Mouse (Mus musculus): ENCODE data around the gene Tns3. TPM values are rescaled to one million over a fixed set of nuclear protein-coding genes. Genes with fewer than 3 reads are reported as not detected.
A peak's percentile ranks its signal among the peaks of the same experiment; 100 is the strongest.

Gene Tns3
- polyA plus RNA-seq, 1 experiment from 2014 or later: 3.6 TPM

- 65% methylated on average over 6 of the region's 6 CpGs for WGBS (ENCODE audit: insufficient replicate concordance)
- no peak for ATAC-seq
- H3K4me3 ChIP-seq (ENCODE audit: low read depth, low read length): no peak overlapping the region
Observed at GRCm38 (mm10) chr11:8455650-8456049, 208.7 kb downstream of the Tns3 start.

DNA sequence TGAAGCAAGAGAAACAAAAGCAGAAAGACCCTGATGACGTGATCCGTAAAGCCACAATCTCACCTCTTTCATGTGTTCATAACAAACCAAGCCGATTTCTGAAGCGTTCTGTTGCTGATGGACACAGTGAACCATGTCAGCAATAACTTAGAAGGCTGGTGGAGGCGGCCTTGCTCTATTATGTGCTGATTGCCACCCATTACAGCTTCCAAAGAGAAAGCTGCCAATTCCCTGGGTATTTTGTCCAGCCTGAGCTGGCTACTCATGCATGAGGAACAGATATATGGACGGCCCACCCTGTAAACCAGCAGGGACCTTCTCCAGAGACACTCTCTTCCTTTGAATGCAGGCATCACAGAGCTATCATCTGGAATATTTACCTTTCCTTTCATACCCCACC is 211.1 kb downstream of the Tns3 start:
- Histone ChIP-seq H3K4me3 (ENCODE audit: low read depth, low read length) (no peak overlapping the region), H3K27ac (ENCODE audit: low read depth) (no peak overlapping the region), H3K4me2 (ENCODE audit: low read depth, low read length) (no peak overlapping the region), H3K27me3 (ENCODE audit: insufficient read depth, low read length) (no peaks in the 10 kb centered on the region), H3K9ac (replicated peaks) (no peak overlapping the region), H3K9me3 (ENCODE audit: low read length) (no peaks in the 10 kb centered on the region), H3K36me3 (replicated peaks; ENCODE audit: insufficient read depth, low read length) (peaks cover 33% of the 10 kb centered on the region), H3K4me1 (ENCODE audit: insufficient read depth) (no peaks in the 10 kb centered on the region; the same call in none of the 2 replicates)
- WGBS (ENCODE audit: insufficient replicate concordance): 80% methylated on average over 6 of the region's 6 CpGs
- no peak for ATAC-seq
- DNase-seq: no peak
- TF ChIP-seq CTCF (IDR thresholded peaks at IDR 0.05; ENCODE audit: low read depth) (no peak), EP300 (IDR thresholded peaks at IDR 0.05; ENCODE audit: low read depth) (no peak)

More at GRCm38 (mm10) chr11:8455650-8456049, 208.7 kb downstream of the Tns3 start:
- Histone ChIP-seq H3K9ac (replicated peaks) (no peak overlapping the region), H3K9me3 (ENCODE audit: low read length) (no peaks in the 10 kb centered on the region), H3K4me2 (ENCODE audit: low read depth, low read length) (no peak overlapping the region), H3K4me1 (ENCODE audit: insufficient read depth) (no peaks in the 10 kb centered on the region; the same call in none of the 2 replicates), H3K27ac (ENCODE audit: low read depth) (no peak overlapping the region), H3K36me3 (replicated peaks; ENCODE audit: insufficient read depth, low read length) (peaks cover 14% of the 10 kb centered on the region), H3K27me3 (ENCODE audit: insufficient read depth, low read length) (no peaks in the 10 kb centered on the region)
- DNase-seq: no peak
- TF ChIP-seq EP300 (IDR thresholded peaks at IDR 0.05; ENCODE audit: low read depth) (no peak), CTCF (IDR thresholded peaks at IDR 0.05; ENCODE audit: low read depth) (no peak)

- Histone ChIP-seq H3K9me3 (ENCODE audit: low read length) (no peaks in the 10 kb centered on the region), H3K4me3 (ENCODE audit: low read depth, low read length) (no peak overlapping the region), H3K27me3 (ENCODE audit: insufficient read depth, low read length) (no peaks in the 10 kb centered on the region), H3K4me1 (ENCODE audit: insufficient read depth) (no peaks in the 10 kb centered on the region; the same call in 1 of the 2 replicates), H3K9ac (replicated peaks) (no peak overlapping the region), H3K36me3 (replicated peaks; ENCODE audit: insufficient read depth, low read length) (peaks cover 44% of the 10 kb centered on the region), H3K4me2 (ENCODE audit: low read depth, low read length) (no peak overlapping the region), H3K27ac (ENCODE audit: low read depth) (no peak overlapping the region)
- WGBS (ENCODE audit: insufficient replicate concordance): 84% methylated on average over 6 of the region's 6 CpGs
- no peak for DNase-seq
- no peak for ATAC-seq
- TF ChIP-seq CTCF (IDR thresholded peaks at IDR 0.05; ENCODE audit: low read depth): no peak
- TF ChIP-seq EP300 (IDR thresholded peaks at IDR 0.05; ENCODE audit: low read depth): no peak
Observed at GRCm38 (mm10) chr11:8451597-8452201, 212.6 kb downstream of the Tns3 start.

DNA sequence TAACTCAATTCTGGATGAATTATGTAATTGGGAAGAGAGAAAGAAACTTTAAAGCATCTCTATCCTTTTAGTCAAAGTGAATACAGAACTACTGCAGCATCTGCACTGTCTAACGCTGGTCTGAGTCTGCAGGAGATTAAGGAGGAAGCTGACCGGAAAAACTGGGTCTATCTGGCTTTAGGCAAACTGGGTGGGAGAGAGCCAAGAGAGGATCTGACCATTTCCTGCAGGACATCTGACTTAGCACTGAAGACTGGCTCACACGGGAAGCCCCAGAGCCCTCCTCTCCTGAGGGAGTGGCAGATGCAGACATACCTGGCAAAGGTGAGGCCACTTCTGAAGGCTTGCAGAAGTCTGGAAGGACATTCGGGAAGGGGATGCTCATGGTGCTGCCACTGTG is 213.8 kb downstream of the Tns3 start:
- no peak for ATAC-seq
- Histone ChIP-seq H3K9me3 (ENCODE audit: low read length) (no peaks in the 10 kb centered on the region), H3K9ac (replicated peaks) (no peak overlapping the region), H3K4me2 (ENCODE audit: low read depth, low read length) (no peak overlapping the region), H3K27me3 (ENCODE audit: insufficient read depth, low read length) (no peaks in the 10 kb centered on the region), H3K4me3 (ENCODE audit: low read depth, low read length) (no peak overlapping the region), H3K36me3 (replicated peaks; ENCODE audit: insufficient read depth, low read length) (peaks cover 44% of the 10 kb centered on the region), H3K27ac (ENCODE audit: low read depth) (peak overlapping the region; percentile 11; the same call in 1 of the 2 replicates), H3K4me1 (ENCODE audit: insufficient read depth) (no peaks in the 10 kb centered on the region; the same call in 1 of the 2 replicates)
- 69% methylated on average over 4 of the region's 4 CpGs for WGBS (ENCODE audit: insufficient replicate concordance)
- TF ChIP-seq CTCF (IDR thresholded peaks at IDR 0.05; ENCODE audit: low read depth) (no peak), EP300 (IDR thresholded peaks at IDR 0.05; ENCODE audit: low read depth) (no peak)
- DNase-seq: no peak

- Histone ChIP-seq H3K9ac (replicated peaks) (no peak overlapping the region), H3K27ac (ENCODE audit: low read depth) (no peak overlapping the region), H3K9me3 (ENCODE audit: low read length) (no peaks in the 10 kb centered on the region), H3K4me2 (ENCODE audit: low read depth, low read length) (no peak overlapping the region), H3K36me3 (replicated peaks; ENCODE audit: insufficient read depth, low read length) (peaks cover 56% of the 10 kb centered on the region), H3K4me3 (ENCODE audit: low read depth, low read length) (no peak overlapping the region), H3K4me1 (ENCODE audit: insufficient read depth) (no peaks in the 10 kb centered on the region; the same call in 1 of the 2 replicates), H3K27me3 (ENCODE audit: insufficient read depth, low read length) (no peaks in the 10 kb centered on the region)
- WGBS (ENCODE audit: insufficient replicate concordance): 66% methylated on average over 8 of the region's 8 CpGs
- no peak for TF ChIP-seq CTCF (IDR thresholded peaks at IDR 0.05; ENCODE audit: low read depth)
- no peak for TF ChIP-seq EP300 (IDR thresholded peaks at IDR 0.05; ENCODE audit: low read depth)
- no peak for ATAC-seq
- DNase-seq: peak; percentile 29
Observed at GRCm38 (mm10) chr11:8445915-8446356, 218.4 kb downstream of the Tns3 start.

- Histone ChIP-seq H3K27me3 (ENCODE audit: insufficient read depth, low read length) (no peaks in the 10 kb centered on the region), H3K4me2 (ENCODE audit: low read depth, low read length) (no peak overlapping the region), H3K27ac (ENCODE audit: low read depth) (no peak overlapping the region), H3K4me1 (ENCODE audit: insufficient read depth) (no peaks in the 10 kb centered on the region; the same call in 1 of the 2 replicates), H3K9ac (replicated peaks) (no peak overlapping the region), H3K4me3 (ENCODE audit: low read depth, low read length) (no peak overlapping the region), H3K36me3 (replicated peaks; ENCODE audit: insufficient read depth, low read length) (peaks cover 51% of the 10 kb centered on the region), H3K9me3 (ENCODE audit: low read length) (no peaks in the 10 kb centered on the region)
- 87% methylated on average over 13 of the region's 13 CpGs for WGBS (ENCODE audit: insufficient replicate concordance)
- no peak for DNase-seq
- ATAC-seq: no peak
- no peak for TF ChIP-seq CTCF (IDR thresholded peaks at IDR 0.05; ENCODE audit: low read depth)
- TF ChIP-seq EP300 (IDR thresholded peaks at IDR 0.05; ENCODE audit: low read depth): no peak
Observed at GRCm38 (mm10) chr11:8444759-8445422, 219.4 kb downstream of the Tns3 start.

Measured in liver, postnatal 0 days (tissue).